Mouse (Mus musculus): ENCODE data around the gene Cox8b.

DNA sequence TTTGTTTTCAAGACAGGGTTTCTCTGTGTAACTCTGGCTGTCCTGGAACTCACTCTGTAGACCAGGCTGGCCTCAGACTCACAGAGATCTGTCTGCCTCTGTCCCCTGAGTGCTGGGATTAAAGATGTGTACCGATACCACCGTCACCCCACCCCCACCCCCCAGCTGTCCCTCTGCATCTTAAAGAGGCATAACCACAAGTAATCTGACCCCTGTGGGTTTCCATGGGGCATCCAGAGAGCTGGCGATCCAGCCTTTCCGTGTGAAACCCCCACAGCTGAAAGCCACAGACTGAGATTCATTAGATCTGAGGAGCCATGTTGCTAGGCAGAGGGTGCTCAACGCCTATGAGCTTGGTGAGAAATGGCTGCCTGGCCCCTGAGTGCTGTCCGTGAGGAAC is 40.2 kb downstream of the Cox8b start:
- no peak for TF ChIP-seq BHLHE40 (IDR thresholded peaks at IDR 0.05; ENCODE audit: low read depth, low read length)
- TF ChIP-seq ETS1 (conservative IDR thresholded peaks at IDR 0.05; ENCODE audit: low read depth, low read length): no peak
- TF ChIP-seq POLR2A (IDR thresholded peaks at IDR 0.05; ENCODE audit: low read depth, low read length): no peak
- TF ChIP-seq MAX (IDR thresholded peaks at IDR 0.05; ENCODE audit: low read length): no peak
- TF ChIP-seq ZKSCAN1 (IDR thresholded peaks at IDR 0.05; ENCODE audit: borderline replicate concordance, low read depth, low read length): no peak
- no peak for TF ChIP-seq CTCF (conservative IDR thresholded peaks at IDR 0.05 in 1 of 2, IDR thresholded peaks at IDR 0.05 in 1 of 2; ENCODE audit: low read depth in 2 of 2, low read length in 2 of 2)
- no peak for TF ChIP-seq MYC (IDR thresholded peaks at IDR 0.05; ENCODE audit: low read depth, low read length)
- no peak for TF ChIP-seq SIN3A (IDR thresholded peaks at IDR 0.05; ENCODE audit: low read length)
- TF ChIP-seq ZMIZ1 (IDR thresholded peaks at IDR 0.05; ENCODE audit: low read depth, low read length): no peak
- TF ChIP-seq MAFK (IDR thresholded peaks at IDR 0.05; ENCODE audit: insufficient replicate concordance, low read length): no peak

Measured in CH12.LX (cell line).